Mouse (Mus musculus) limb, embryonic 12.5 days (tissue): ENCODE measurements around the gene Dcp1a. TPM values are rescaled to one million over a fixed set of nuclear protein-coding genes. Genes with fewer than 3 reads are reported as not detected.
"Not testable (repeated sequence)": the region's sequence is repeated elsewhere in the genome, so short reads cannot be mapped to it uniquely, and the experiment has no call there.

Experiments
- ATAC-seq: fragments of 200-750 bp; cut with Nextera tagmentation; 2 replicates; pipeline ENCODE4 v1.8.0; 2017; ENCODE audit warnings: low read depth, moderate TSS enrichment; ENCODE audit not compliant: insufficient number of reproducible peaks, insufficient read depth, low FRiP score, low TSS enrichment
- H3K27ac ChIP-seq: fragments of 300-500 bp; sonication (generic); 2 replicates; pipeline ENCODE4 v1.5.1; 2016; ENCODE audit warnings: mild to moderate bottlenecking, moderate library complexity
- H3K27me3 ChIP-seq: fragments of 300-500 bp; sonication (generic); 2 replicates; pipeline ENCODE4 v1.6.1; 2016; ENCODE audit warnings: mild to moderate bottlenecking, moderate library complexity
- H3K36me3 ChIP-seq: fragments of 300-500 bp; sonication (generic); 2 replicates; pipeline ENCODE4 v1.6.1; 2016; ENCODE audit warnings: mild to moderate bottlenecking, moderate library complexity
- H3K4me1 ChIP-seq: fragments of 300-500 bp; sonication (generic); replicated peaks from 2 replicates; pipeline ENCODE4 v1.6.1; 2016
- H3K4me2 ChIP-seq: fragments of 300-500 bp; sonication (generic); 2 replicates; pipeline ENCODE4 v1.6.1; 2016; ENCODE audit warnings: mild to moderate bottlenecking, moderate library complexity
- H3K4me3 ChIP-seq: fragments of 300-500 bp; sonication (generic); replicated peaks from 2 replicates; pipeline ENCODE4 v1.5.1; 2016; ENCODE audit warnings: mild to moderate bottlenecking
- H3K9ac ChIP-seq: fragments of 300-500 bp; sonication (generic); replicated peaks from 2 replicates; pipeline ENCODE4 v1.6.1; 2016; ENCODE audit warnings: mild to moderate bottlenecking, moderate library complexity
- H3K9me3 ChIP-seq: fragments of 300-500 bp; sonication (generic); 2 replicates; pipeline ENCODE4 v1.6.1; 2016; ENCODE audit warnings: mild to moderate bottlenecking, moderate library complexity
- WGBS: fragments of 180-500 bp; shearing (Covaris S2); methylation state at CpG from one replicate; pipeline ENCODE4 v1.1.7; 2016; 5-methylcytosine and 5-hydroxymethylcytosine counted together
- polyA plus RNA-seq: library from polyadenylated mRNA; unstranded; fragments of >200 nt; fragmentation: Nextera tagmentation; extraction: Ambion mirVana; gene quantifications from 2 replicates; pipeline ENCODE4 v1.2.1, GENCODE M21; 2016

The Dcp1a gene
- polyA plus RNA-seq, 1 experiment from 2014 or later = 38.1 TPM

- H3K4me3 ChIP-seq = no peak overlapping the region
- no peak overlapping the region for H3K27ac ChIP-seq
- 91% methylated on average over 5 of the region's 5 CpGs for WGBS
- no peaks in the 10 kb centered on the region for H3K4me1 ChIP-seq
- H3K4me2 ChIP-seq = no peak overlapping the region
- no peaks in the 10 kb centered on the region for H3K27me3 ChIP-seq
- peaks cover 95% of the 10 kb centered on the region for H3K36me3 ChIP-seq
- H3K9me3 ChIP-seq = no peaks in the 10 kb centered on the region
- no peak for ATAC-seq
- H3K9ac ChIP-seq = no peak overlapping the region
Measured at GRCm38 (mm10) chr14:30519323-30519722, 40.0 kb downstream of the Dcp1a start.

DNA sequence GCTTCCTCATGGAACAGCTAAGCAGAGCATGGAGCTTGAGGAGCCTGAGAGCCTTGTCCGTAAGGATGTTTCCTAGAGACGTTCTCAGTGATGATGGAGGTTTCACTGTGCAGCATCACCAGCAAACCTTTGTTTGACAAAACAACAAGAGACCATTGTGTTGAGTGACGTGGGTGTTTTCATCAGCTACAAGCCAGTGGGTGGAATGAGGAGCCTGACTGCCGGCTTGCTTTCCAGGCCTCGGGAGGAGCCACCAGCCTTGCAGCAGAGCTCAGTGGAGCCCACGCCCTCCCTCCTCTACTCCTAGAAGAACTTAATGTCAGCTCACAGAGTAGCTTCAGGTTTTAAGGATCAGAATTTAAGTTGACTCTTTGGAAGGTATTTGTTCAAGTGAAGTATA, 44.0 kb downstream of the Dcp1a start:
- H3K9ac ChIP-seq = no peak overlapping the region
- no peak overlapping the region for H3K4me3 ChIP-seq
- no peak for ATAC-seq
- no peaks in the 10 kb centered on the region for H3K4me1 ChIP-seq
- H3K27me3 ChIP-seq = no peaks in the 10 kb centered on the region
- H3K9me3 ChIP-seq = no peaks in the 10 kb centered on the region
- no peak overlapping the region for H3K27ac ChIP-seq
- peaks cover 97% of the 10 kb centered on the region for H3K36me3 ChIP-seq
- no peak overlapping the region for H3K4me2 ChIP-seq
- 90% methylated on average over 6 of the region's 6 CpGs for WGBS

- 84% methylated on average over 10 of the region's 10 CpGs for WGBS
- Histone ChIP-seq H3K27me3 (no peaks in the 10 kb centered on the region), H3K4me1 (no peaks in the 10 kb centered on the region), H3K36me3 (peaks cover 56% of the 10 kb centered on the region), H3K4me2 (no peak overlapping the region), H3K4me3 (no peak overlapping the region), H3K9me3 (no peaks in the 10 kb centered on the region), H3K27ac (no peak overlapping the region), H3K9ac (no peak overlapping the region)
- ATAC-seq = no peak
Measured at GRCm38 (mm10) chr14:30528392-30528791, 49.1 kb downstream of the Dcp1a start.

DNA sequence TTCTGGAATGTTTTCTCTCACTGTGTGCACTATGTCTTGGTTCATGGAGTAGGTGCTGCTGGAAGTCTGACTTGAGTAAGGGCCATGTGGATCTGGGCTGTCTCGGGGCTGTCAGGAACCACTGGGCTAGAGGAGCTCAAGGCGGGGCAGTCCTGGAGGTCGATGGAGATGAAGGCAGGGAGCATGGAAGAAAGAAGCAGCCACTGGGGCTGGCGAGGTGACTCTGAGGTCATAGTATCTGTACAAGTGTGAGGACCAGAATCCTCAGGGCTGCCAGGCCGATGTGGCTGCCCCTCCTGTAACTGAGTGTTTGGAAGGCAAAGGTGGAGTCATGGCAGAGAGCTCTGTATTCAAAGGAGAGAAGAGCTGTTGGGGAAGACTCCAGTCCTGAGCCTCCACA, 49.6 kb downstream of the Dcp1a start:
- Histone ChIP-seq H3K9me3 (no peaks in the 10 kb centered on the region), H3K27me3 (no peaks in the 10 kb centered on the region), H3K27ac (no peak overlapping the region), H3K4me3 (no peak overlapping the region), H3K36me3 (peaks cover 51% of the 10 kb centered on the region), H3K4me2 (no peak overlapping the region), H3K4me1 (no peaks in the 10 kb centered on the region), H3K9ac (no peak overlapping the region)
- ATAC-seq = no peak
- WGBS = 80% methylated on average over 5 of the region's 5 CpGs

DNA sequence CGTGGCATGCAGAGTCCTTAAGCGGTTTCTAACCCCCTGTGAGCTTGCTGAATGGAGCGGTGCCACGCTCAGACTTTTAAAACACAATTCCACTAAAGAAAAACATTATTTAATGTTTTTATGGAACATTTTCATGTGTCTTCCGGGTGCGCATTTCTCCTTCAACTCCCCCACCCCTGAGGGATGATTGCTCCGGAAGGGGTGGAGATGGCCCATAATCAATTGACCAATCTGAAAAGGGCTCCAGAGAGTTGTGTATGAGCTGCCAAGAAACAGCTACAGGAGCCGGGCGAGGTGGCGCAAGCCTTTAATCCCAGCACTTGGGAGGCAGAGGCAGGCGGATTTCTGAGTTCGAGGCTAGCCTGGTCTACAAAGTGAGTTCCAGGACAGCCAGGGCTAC, 50.1 kb downstream of the Dcp1a start:
- Histone ChIP-seq H3K36me3 (peaks cover 46% of the 10 kb centered on the region), H3K9ac (no peak overlapping the region), H3K4me3 (no peak overlapping the region), H3K27ac (no peak overlapping the region), H3K27me3 (no peaks in the 10 kb centered on the region), H3K9me3 (no peaks in the 10 kb centered on the region), H3K4me2 (no peak overlapping the region), H3K4me1 (no peaks in the 10 kb centered on the region)
- WGBS = 96% methylated on average over 12 of the region's 12 CpGs
- no peak for ATAC-seq

- no peak overlapping the region for H3K4me3 ChIP-seq
- H3K27me3 ChIP-seq = no peaks in the 10 kb centered on the region
- no peak overlapping the region for H3K9ac ChIP-seq
- H3K9me3 ChIP-seq = no peaks in the 10 kb centered on the region
- no peak overlapping the region for H3K27ac ChIP-seq
- H3K4me2 ChIP-seq = no peak overlapping the region
- peaks cover 32% of the 10 kb centered on the region for H3K36me3 ChIP-seq
- 80% methylated on average over 8 of the region's 8 CpGs for WGBS
- H3K4me1 ChIP-seq = no peaks in the 10 kb centered on the region
- ATAC-seq = no peak
Measured at GRCm38 (mm10) chr14:30530726-30531269, 51.5 kb downstream of the Dcp1a start.

GRCm38 (mm10) chr14:30531431-30531830, 52.1 kb downstream of the Dcp1a start:
- H3K9ac ChIP-seq = no peak overlapping the region
- no peak overlapping the region for H3K4me3 ChIP-seq

GRCm38 (mm10) chr14:30531896-30532295, 52.6 kb downstream of the Dcp1a start:
- no peak overlapping the region for H3K4me3 ChIP-seq
- H3K27ac ChIP-seq = no peak overlapping the region
- no peak for ATAC-seq
- H3K4me2 ChIP-seq = no peak overlapping the region
- H3K4me1 ChIP-seq = no peaks in the 10 kb centered on the region
- WGBS = 92% methylated on average over 6 of the region's 6 CpGs
- peaks cover 23% of the 10 kb centered on the region for H3K36me3 ChIP-seq
- no peaks in the 10 kb centered on the region for H3K27me3 ChIP-seq
- H3K9me3 ChIP-seq = no peaks in the 10 kb centered on the region
- no peak overlapping the region for H3K9ac ChIP-seq

More at GRCm38 (mm10) chr14:30531431-30531830, 52.1 kb downstream of the Dcp1a start:
- Histone ChIP-seq H3K4me1 (no peaks in the 10 kb centered on the region), H3K4me2 (no peak overlapping the region), H3K9me3 (no peaks in the 10 kb centered on the region), H3K36me3 (peaks cover 26% of the 10 kb centered on the region), H3K27ac (no peak overlapping the region), H3K27me3 (no peaks in the 10 kb centered on the region)
- 89% methylated on average over 5 of the region's 5 CpGs for WGBS
- ATAC-seq = no peak

GRCm38 (mm10) chr14:30533780-30534450, 54.6 kb downstream of the Dcp1a start:
- no peak for ATAC-seq
- Histone ChIP-seq H3K27me3 (no peaks in the 10 kb centered on the region), H3K27ac (no peak overlapping the region), H3K4me2 (no peak overlapping the region), H3K4me3 (no peak overlapping the region), H3K36me3 (peaks cover 6% of the 10 kb centered on the region), H3K9ac (no peak overlapping the region), H3K9me3 (no peaks in the 10 kb centered on the region), H3K4me1 (no peaks in the 10 kb centered on the region)
- 88% methylated on average over 6 of the region's 6 CpGs for WGBS

GRCm38 (mm10) chr14:30541541-30541940, 62.2 kb downstream of the Dcp1a start:
- no peak overlapping the region for H3K4me2 ChIP-seq
- H3K36me3 ChIP-seq = no peaks in the 10 kb centered on the region
- 79% methylated on average over 10 of the region's 10 CpGs for WGBS
- H3K4me3 ChIP-seq = no peak overlapping the region
- ATAC-seq = no peak
- no peaks in the 10 kb centered on the region for H3K27me3 ChIP-seq
- H3K4me1 ChIP-seq = no peaks in the 10 kb centered on the region
- no peaks in the 10 kb centered on the region for H3K9me3 ChIP-seq
- H3K9ac ChIP-seq = no peak overlapping the region
- H3K27ac ChIP-seq = no peak overlapping the region

GRCm38 (mm10) chr14:30543331-30543730, 64.0 kb downstream of the Dcp1a start:
- 80% methylated on average over 5 of the region's 5 CpGs for WGBS
- not testable (repeated sequence) for H3K4me3 ChIP-seq, ATAC-seq, H3K9ac ChIP-seq, H3K4me2 ChIP-seq, H3K36me3 ChIP-seq, H3K9me3 ChIP-seq, H3K4me1 ChIP-seq, H3K27me3 ChIP-seq, H3K27ac ChIP-seq
